29 mouse cellular contexts compared by ENCODE assay signal in genomic region chr13:53526880-53527279, GRCm38 (mm10). TPM values are rescaled to one million over a fixed set of nuclear protein-coding genes. Genes with fewer than 3 reads are reported as not detected.
"Had no signal": no experiment of that assay in that cellular context is flagged by ENCODE, and none has a peak within 500 bp of the region (broad histone marks: within the 10 kb centered on the region; RNA-seq: fewer than 3 reads in every experiment).

No protein-coding gene starts in this region.

- H3K4me2 ChIP-seq: hindbrain, embryonic 13.5 days; hindbrain, embryonic 15.5 days; kidney, embryonic 15.5 days; limb, embryonic 13.5 days; limb, embryonic 15.5 days; liver, embryonic 12.5 days had no signal

- H3K4me1 ChIP-seq: kidney, embryonic 15.5 days; liver, embryonic 12.5 days had no signal

- H3K4me3 ChIP-seq: heart, adult 2 months; hindbrain, embryonic 13.5 days; hindbrain, embryonic 15.5 days; kidney, embryonic 15.5 days; limb, embryonic 13.5 days; limb, embryonic 15.5 days; liver, embryonic 12.5 days had no signal

- H3K36me3 ChIP-seq: hindbrain, embryonic 13.5 days; hindbrain, embryonic 15.5 days; kidney, embryonic 15.5 days; limb, embryonic 13.5 days; limb, embryonic 15.5 days; liver, embryonic 12.5 days had no signal

- H3K27me3 ChIP-seq: hindbrain, embryonic 15.5 days; liver, embryonic 12.5 days had no signal

- H3K9ac ChIP-seq: forebrain, postnatal 0 days; hindbrain, embryonic 13.5 days; hindbrain, embryonic 15.5 days; kidney, embryonic 15.5 days; limb, embryonic 13.5 days; limb, embryonic 15.5 days; liver, embryonic 12.5 days; liver, embryonic 14.5 days had no signal

- H3K9me3 ChIP-seq: hindbrain, embryonic 13.5 days; hindbrain, embryonic 15.5 days; kidney, embryonic 15.5 days; limb, embryonic 13.5 days; limb, embryonic 15.5 days; liver, embryonic 12.5 days had no signal

- DNase-seq: forebrain, postnatal 0 days; gastrocnemius, postnatal 14 days; gastrocnemius, postnatal 36 days; heart, adult 2 months; kidney, adult 11 months; kidney, adult 2 months; kidney, adult 9 months; kidney, postnatal 14 days; kidney, postnatal 36 days; layer of hippocampus, adult 9-11 months; layer of hippocampus, postnatal 36 days; left cerebral cortex, postnatal 4 days; lung, adult 18-20 months had no signal

- H3K27ac ChIP-seq: heart, adult 2 months; hindbrain, embryonic 13.5 days; hindbrain, embryonic 15.5 days; hindbrain, postnatal 0 days; kidney, embryonic 15.5 days; kidney, postnatal 0 days; limb, embryonic 13.5 days; limb, embryonic 15.5 days; liver, embryonic 12.5 days; liver, embryonic 14.5 days had no signal

- ATAC-seq: forebrain, postnatal 0 days; hindbrain, postnatal 0 days; intestine, embryonic 16.5 days; liver, embryonic 12.5 days had no signal

RNA-seq across cellular contexts. Expression of gene Msx2, which starts 54.0 kb away (rescaled TPM):
- total RNA-seq: gastrocnemius, adult 18-20 months; gastrocnemius, adult 8-10 months; gastrocnemius, postnatal 36 days; hematopoietic stem cell, adult 5-6 weeks; liver, adult 2 months had no signal
- polyA plus RNA-seq: large intestine, adult 2 months; liver, adult 2 months; liver, embryonic 16.5 days had no signal
